Mouse (Mus musculus) liver, embryonic 14.5 days (tissue): ENCODE data around the gene 2900026A02Rik. TPM values are rescaled to one million over a fixed set of nuclear protein-coding genes. Genes with fewer than 3 reads are reported as not detected.

Experiments used
- ATAC-seq: fragments of 200-750 bp; cut with Nextera tagmentation; 2 replicates; pipeline ENCODE4 v1.8.0; 2017; ENCODE audit warnings: moderate number of reproducible peaks, mild to moderate bottlenecking, moderate library complexity; ENCODE audit not compliant: insufficient read depth
- DNase-seq, 3 experiments: peaks; one replicate each; pipeline ENCODE4 v3.0.0-alpha.2; 2012 to 2013; ENCODE audit warnings: low read depth in 3 of 3, low spot score in 3 of 3
- H3K27ac ChIP-seq: fragments of 300-500 bp; sonication (generic); 2 replicates; pipeline ENCODE4 v1.5.1; 2014; ENCODE audit warnings: moderate library complexity, mild to moderate bottlenecking, control low read depth, inconsistent platforms
- H3K27me3 ChIP-seq: fragments of 300-500 bp; sonication (generic); 2 replicates; pipeline ENCODE4 v1.6.1; 2014; ENCODE audit warnings: mild to moderate bottlenecking, low read length, moderate library complexity; ENCODE audit not compliant: control insufficient read depth, insufficient read depth
- H3K36me3 ChIP-seq: fragments of 300-500 bp; sonication (generic); replicated peaks from 2 replicates; pipeline ENCODE4 v1.6.1; 2014; ENCODE audit warnings: low read depth; ENCODE audit not compliant: control insufficient read depth, insufficient read depth
- H3K4me1 ChIP-seq, 2 experiments: fragments of 200-500 bp in 1 of 2; fragments of 300-500 bp in 1 of 2; sonication (generic) in 1 of 2; replicated peaks; 2 replicates each; pipeline ENCODE4 v1.6.1; 2012 to 2014; ENCODE audit warnings: antibody characterized with exemption in 1 of 2, inconsistent platforms in 1 of 2, low read length in 1 of 2; ENCODE audit not compliant: control insufficient read depth in 2 of 2, insufficient read depth in 2 of 2
- H3K4me2 ChIP-seq: fragments of 300-500 bp; sonication (generic); 2 replicates; pipeline ENCODE4 v1.6.1; 2014; ENCODE audit warnings: low read depth, mild to moderate bottlenecking, control low read depth, moderate library complexity
- H3K4me3 ChIP-seq, 2 experiments: fragments of 200-500 bp in 1 of 2; fragments of 300-500 bp in 1 of 2; sonication (generic) in 1 of 2; 2 replicates each; pipeline ENCODE4 v1.5.1; 2012 to 2014; ENCODE audit warnings: low read depth in 2 of 2, low read length in 2 of 2, mild to moderate bottlenecking in 2 of 2, control low read depth in 1 of 2, inconsistent platforms in 1 of 2, moderate library complexity in 1 of 2; ENCODE audit not compliant: insufficient read depth in 1 of 2
- H3K9ac ChIP-seq: fragments of 300-500 bp; sonication (generic); replicated peaks from 2 replicates; pipeline ENCODE4 v1.6.1; 2014; ENCODE audit warnings: mild to moderate bottlenecking, control low read depth, moderate library complexity
- H3K9me3 ChIP-seq: fragments of 300-500 bp; sonication (generic); 2 replicates; pipeline ENCODE4 v1.6.1; 2016; ENCODE audit warnings: low read length, mixed read lengths; ENCODE audit not compliant: control insufficient read depth
- CTCF ChIP-seq: IDR thresholded peaks from 2 replicates; pipeline ENCODE4 v1.5.1; 2016; ENCODE audit warnings: antibody characterized with exemption, low read depth, control low read depth
- EP300 ChIP-seq: IDR thresholded peaks from 2 replicates; pipeline ENCODE4 v1.6.1; 2016; ENCODE audit warnings: antibody characterized with exemption, low read depth
- WGBS: fragments of 180-500 bp; shearing (Covaris S2); extraction: QIAGEN DNeasy Blood & Tissue Kit; methylation state at CpG from one replicate; pipeline ENCODE4 v1.1.7; 2014; ENCODE audit not compliant: insufficient replicate concordance; 5-methylcytosine and 5-hydroxymethylcytosine counted together
- polyA plus RNA-seq, 2 experiments: library from polyadenylated mRNA; depleted of rRNA in 1 of 2; stranded (reverse) in 1 of 2; unstranded in 1 of 2; fragments of >200 nt; fragmentation: Nextera tagmentation in 1 of 2; extraction: Ambion mirVana in 1 of 2; gene quantifications; 2 replicates each; pipeline versions ENCODE4 v1.2.1 to v1.2.3; 2012 to 2014

The 2900026A02Rik gene
- polyA plus RNA-seq, 2 experiments, result 0.63 to 1.1 TPM

DNA sequence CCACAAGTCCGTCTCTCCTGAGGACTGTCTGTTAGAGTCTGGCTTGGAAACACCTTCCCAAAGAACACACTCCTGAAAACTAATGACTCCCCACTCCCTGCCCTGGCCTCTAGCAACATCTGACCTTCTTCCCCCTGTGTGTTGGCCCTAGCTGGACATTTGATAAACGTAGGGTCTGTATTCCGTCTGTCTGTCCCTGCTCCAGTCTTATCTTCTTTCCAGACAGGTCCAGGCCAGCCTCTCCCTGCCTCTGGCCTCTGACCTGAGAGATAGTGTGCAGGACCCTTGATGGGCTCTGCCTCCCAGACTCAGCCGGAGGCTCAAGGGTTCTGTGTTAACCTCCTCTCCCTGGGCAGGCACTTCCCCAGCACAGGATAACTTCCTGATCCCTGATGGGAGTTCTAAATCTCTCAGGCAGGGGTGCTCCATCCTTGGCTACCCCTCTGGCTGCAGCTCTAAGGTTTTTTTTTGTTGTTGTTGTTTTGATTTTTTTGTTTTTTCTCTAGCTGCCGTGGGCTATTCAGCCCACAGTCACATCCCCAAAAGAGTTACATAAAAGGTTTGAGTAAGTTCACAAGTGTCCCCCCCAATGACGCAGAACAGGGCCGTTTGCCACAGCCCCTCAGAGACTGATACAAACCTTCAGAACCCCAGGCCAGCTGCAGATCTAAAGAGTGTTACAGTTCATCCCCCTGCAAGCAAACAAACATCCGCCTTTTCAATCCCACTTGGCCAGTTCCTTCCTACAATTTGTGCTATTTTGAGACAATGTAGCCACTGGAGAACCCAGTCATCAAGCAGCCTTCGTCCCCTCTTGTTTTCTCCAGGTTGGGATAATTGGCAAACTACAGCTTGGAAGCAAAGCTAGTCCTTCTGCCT is 23.9 kb downstream of the 2900026A02Rik start:
- DNase-seq (no peak), ATAC-seq (no peak)
- H3K9me3 ChIP-seq, result no peaks in the 10 kb centered on the region
- H3K27me3 ChIP-seq, result no peaks in the 10 kb centered on the region
- WGBS, result 28% methylated on average over 9 of the region's 9 CpGs
- TF ChIP-seq EP300 (no peak), CTCF (no peak)
- H3K9ac ChIP-seq, result no peak overlapping the region
- H3K27ac ChIP-seq, result no peak overlapping the region
- no peak overlapping the region for H3K4me2 ChIP-seq
- no peak overlapping the region for H3K4me3 ChIP-seq
- peaks cover 0 to 7% of the 10 kb centered on the region in 2 experiments; a peak in 1 of 4 replicates for H3K4me1 ChIP-seq
- no peaks in the 10 kb centered on the region for H3K36me3 ChIP-seq

DNA sequence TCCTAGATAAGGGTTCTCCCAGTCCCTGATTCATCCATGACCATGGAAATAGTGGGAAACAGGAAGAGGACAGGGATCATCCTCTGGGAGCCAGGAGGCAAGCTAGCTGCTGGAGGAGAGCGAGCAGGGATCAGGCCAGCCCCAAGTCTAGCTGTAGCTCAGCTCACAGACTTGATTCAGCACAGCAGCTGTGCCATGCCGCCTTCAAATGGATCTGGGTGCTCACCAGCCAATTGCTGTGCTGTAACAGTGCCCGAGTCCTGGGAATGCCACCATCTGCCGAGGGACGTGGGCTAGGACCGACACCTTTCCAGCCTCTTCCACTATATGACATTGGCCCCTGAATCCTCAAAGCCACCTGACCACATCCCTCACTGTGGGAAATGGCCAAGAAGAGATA is 25.1 kb downstream of the 2900026A02Rik start:
- no peak for DNase-seq
- no peak for TF ChIP-seq EP300
- no peak for TF ChIP-seq CTCF
- no peak overlapping the region for H3K4me2 ChIP-seq
- peaks cover 0 to 7% of the 10 kb centered on the region in 2 experiments; a peak in 1 of 4 replicates for H3K4me1 ChIP-seq
- H3K4me3 ChIP-seq, result no peak overlapping the region
- no peak overlapping the region for H3K9ac ChIP-seq
- no peaks in the 10 kb centered on the region for H3K9me3 ChIP-seq
- ATAC-seq, result no peak
- H3K36me3 ChIP-seq, result no peaks in the 10 kb centered on the region
- H3K27ac ChIP-seq, result no peak overlapping the region
- H3K27me3 ChIP-seq, result no peaks in the 10 kb centered on the region
- WGBS, result 67% methylated on average over 6 of the region's 6 CpGs

DNA sequence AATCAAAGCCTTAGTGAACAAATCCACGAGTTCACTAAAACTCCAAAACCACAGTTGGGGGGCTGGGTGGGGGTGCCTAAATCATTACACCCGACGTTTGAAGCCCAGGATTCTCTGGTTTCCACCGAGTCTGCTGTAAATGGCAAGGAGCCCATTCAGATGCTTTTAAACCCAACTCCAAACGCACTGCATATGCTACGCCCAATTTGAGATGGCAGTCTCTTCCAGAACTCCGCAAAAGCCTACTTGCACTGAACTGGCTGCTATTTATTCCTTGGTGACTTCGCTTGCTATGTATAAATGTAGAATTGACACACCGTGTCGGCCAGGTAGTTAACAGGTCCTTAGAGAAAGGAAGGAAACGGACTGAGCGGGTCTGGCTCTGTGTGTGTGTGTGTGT is 25.6 kb downstream of the 2900026A02Rik start:
- Histone ChIP-seq H3K4me3 (no peak overlapping the region), H3K27ac (no peak overlapping the region), H3K9me3 (no peaks in the 10 kb centered on the region), H3K27me3 (no peaks in the 10 kb centered on the region), H3K4me2 (no peak overlapping the region), H3K9ac (no peak overlapping the region), H3K4me1 (peaks cover 0 to 7% of the 10 kb centered on the region in 2 experiments; a peak in 1 of 4 replicates), H3K36me3 (no peaks in the 10 kb centered on the region)
- no peak for DNase-seq
- ATAC-seq, result no peak
- TF ChIP-seq CTCF (no peak), EP300 (no peak)
- 61% methylated on average over 12 of the region's 12 CpGs for WGBS

DNA sequence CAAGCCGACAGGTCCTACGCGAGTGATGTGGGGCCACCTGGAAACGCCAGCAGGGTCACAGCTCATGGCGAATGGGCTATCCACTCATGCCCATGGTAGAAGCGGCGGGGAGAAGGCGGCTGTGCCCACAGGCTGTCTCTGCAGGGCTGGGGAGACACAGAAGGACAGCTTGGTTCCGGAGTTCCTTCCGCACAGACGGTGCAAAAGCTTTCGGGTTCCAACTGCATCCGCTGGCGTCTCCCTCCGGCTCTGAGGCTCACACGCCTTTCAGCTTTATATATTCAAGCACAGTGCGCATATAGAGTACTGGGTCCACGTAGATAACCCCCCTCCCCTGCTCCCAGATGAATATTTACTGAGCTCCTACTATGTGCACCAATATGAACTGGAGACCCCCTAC is 27.3 kb downstream of the 2900026A02Rik start:
- H3K4me2 ChIP-seq, result no peak overlapping the region
- WGBS, result 81% methylated on average over 18 of the region's 18 CpGs
- no peak overlapping the region for H3K9ac ChIP-seq
- ATAC-seq (no peak), DNase-seq (no peak)
- TF ChIP-seq CTCF, result no peak
- TF ChIP-seq EP300, result no peak
- no peaks in the 10 kb centered on the region for H3K36me3 ChIP-seq
- no peaks in the 10 kb centered on the region for H3K9me3 ChIP-seq
- no peaks in the 10 kb centered on the region for H3K27me3 ChIP-seq
- H3K27ac ChIP-seq, result no peak overlapping the region
- H3K4me3 ChIP-seq, result no peak overlapping the region
- no peaks in the 10 kb centered on the region for H3K4me1 ChIP-seq

DNA sequence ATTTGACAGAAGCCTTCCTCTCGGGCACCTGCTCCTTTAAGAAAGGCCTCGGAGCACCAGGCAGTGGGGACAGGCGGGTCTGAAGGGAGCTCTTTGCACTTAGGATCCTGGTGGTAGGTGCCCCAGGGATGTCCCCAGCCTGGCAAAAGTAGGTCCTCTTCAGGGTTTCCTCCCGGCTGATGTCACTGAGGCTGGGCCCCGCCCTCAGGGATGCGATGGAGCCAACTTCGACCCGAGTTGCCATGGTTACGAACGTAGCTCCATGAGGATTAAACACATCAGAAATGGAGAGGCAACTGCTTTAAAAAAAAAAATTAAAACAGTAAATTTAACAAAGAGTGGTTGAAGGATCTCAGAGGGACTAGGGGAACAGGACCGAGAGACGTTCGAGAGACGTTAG is 29.1 kb downstream of the 2900026A02Rik start:
- WGBS, result 73% methylated on average over 14 of the region's 14 CpGs

More for the DNA sequence above, 29.1 kb downstream of the 2900026A02Rik start:
- H3K36me3 ChIP-seq, result no peaks in the 10 kb centered on the region
- no peak overlapping the region for H3K9ac ChIP-seq
- no peak overlapping the region for H3K4me3 ChIP-seq
- H3K27me3 ChIP-seq, result no peaks in the 10 kb centered on the region
- TF ChIP-seq CTCF (no peak), EP300 (no peak)
- ATAC-seq (no peak), DNase-seq (no peak)
- H3K27ac ChIP-seq, result no peak overlapping the region
- H3K4me1 ChIP-seq, result no peaks in the 10 kb centered on the region
- no peaks in the 10 kb centered on the region for H3K9me3 ChIP-seq
- no peak overlapping the region for H3K4me2 ChIP-seq
